Mouse (Mus musculus): ENCODE data around the gene Kcnk2.

Gene Kcnk2

DNA sequence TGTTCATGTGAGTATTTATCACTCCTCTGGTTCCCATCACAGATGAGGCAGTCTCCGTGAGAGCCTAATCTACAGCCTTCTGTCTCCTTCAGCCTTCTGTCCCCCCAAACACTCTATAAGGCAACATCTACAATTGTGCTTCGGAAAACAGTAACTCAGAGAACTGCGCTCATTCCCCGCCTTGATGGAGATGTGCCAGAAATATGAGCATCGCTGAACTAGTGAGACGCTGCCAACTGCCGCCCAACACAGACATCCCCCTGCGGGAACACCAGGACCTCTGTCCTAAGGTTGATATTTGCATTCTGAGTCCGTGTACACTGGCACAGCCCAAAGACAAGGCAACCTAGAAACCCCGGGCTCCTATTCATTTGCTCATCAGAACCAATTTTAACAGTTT lies 183.0 kb downstream of the Kcnk2 start:
- DNase-seq (ENCODE audit: low spot score in 2 of 2), result no peak

DNA sequence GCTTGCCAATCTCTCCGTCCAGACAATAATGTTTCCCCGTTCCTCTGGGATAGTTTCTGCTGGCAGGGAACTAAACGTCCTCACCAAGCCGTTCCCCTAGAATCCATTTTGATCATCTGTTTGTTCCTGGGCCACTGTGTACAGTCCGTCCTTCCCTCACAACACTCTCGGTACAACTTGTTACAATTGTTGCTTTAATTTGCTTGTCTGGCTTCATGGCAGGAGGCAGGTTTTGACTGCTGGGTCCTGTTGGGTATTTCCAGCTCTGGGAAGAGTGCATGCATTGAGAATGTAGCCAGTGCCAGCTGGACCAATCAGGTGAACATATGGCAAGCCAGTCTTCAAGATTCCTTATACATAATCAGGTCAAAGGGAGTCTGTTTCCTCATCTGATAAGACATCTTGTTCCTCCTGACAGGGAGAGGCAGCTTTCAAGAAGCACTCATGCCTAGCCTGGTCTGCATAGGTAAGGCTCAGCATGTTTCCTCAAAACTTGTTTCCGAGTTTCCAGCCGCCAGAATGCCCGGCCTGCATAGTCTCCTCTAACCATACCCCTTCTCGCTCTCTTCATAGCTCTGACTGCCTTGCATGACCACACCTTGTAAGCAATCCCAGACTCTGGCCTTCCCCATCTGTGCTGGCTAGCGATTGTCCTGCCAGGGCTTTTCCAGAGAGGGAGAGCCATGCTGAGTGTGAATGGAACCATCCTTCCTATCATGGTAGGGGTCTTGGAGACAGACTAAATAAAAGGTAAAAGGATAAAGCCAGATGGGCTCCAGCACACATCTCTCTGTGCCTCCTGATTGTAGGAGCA lies 184.1 kb downstream of the Kcnk2 start:
- peak in 1 of 2 experiments; percentile 40 for DNase-seq (ENCODE audit: low spot score in 2 of 2)

DNA sequence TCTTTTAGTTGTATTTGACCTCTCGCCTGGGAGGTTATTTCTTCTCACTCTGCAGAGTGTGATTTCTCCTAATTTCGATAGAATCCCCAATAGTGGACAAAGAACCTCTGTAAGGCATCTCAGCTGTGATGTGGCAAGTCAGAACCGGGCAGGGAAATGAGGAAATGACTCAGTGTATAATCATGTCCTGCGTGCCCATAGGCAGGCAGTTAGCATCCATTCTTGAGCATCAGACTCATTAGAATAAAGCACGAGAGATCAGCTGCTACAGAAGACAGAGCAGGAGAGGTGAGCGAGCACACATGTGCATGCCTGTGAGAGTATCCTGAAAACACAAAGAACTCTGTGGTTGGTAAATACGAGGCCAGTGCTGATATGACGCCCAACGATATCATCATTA lies 186.9 kb downstream of the Kcnk2 start:
- no peak for DNase-seq (ENCODE audit: low spot score in 2 of 2)

DNA sequence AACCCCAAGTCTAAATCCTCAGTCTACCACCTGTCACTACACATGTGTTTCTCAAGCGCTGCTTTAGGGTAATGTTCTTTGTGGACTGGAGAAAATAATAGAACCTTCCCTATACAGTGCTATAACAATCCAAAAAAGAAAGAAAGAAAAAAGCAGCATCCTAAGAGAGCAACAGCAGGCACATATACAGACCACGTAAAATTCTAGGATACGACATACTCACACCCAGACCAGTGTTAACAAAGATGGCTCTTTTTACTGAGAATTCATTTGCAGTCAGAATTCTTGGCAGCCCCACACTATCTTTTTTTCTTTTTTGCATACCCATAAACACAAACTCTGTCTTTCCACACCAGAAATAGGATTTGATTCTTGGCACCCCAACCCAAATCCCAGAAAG lies 187.6 kb downstream of the Kcnk2 start:
- DNase-seq (ENCODE audit: low spot score in 2 of 2), result no peak

DNA sequence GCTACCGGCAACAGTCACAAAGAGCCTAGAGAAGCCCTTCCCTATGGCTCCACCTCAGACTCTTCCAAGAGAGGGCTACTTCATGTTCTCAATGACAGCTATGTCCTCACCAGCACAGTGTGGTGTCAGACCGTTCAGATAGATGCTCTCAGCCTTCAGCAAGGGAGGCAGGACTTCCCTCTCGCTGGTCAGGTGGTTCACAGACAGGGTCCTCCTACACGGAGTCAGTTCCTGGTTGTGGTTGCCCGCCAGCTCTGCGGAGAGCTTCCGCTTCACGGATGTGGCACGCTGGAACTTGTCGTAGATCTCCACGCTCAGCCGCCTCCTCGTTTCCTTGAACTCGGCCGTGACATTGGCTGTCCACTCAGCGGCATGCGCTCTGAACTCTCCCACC lies 192.4 kb downstream of the Kcnk2 start:
- no peak for DNase-seq (ENCODE audit: low spot score in 2 of 2)

DNA sequence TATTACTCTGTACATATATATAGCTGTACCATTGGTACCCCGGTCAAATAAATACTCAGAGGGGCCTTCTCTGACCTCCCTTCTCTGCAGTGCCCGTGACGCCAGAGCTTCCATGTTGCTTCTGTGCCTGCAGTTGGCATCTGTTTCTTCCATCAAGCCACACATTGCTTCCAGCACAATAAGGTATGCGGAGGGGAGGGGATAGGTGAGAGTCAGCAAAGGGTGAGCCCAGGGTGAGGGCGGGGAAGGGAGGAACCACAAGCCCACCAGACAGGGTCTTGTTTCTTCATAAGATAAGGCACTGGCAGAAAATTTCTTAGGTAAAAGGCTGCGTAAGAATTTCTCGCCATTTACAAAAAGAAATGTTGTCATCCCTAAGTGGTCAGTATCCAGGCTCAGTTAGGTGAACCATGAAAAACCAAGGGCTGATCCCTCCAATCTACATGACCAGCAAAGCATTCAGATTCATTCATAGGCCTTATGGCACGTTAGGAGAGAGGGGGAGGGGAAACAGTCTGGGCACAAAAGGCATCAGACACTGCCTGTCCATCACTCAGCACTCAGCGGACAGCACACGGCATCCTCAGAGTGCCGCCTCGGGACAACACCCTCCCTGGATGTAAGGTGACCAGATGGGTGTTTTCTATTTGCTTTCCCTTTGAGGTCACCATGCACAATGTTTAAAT lies 192.9 kb downstream of the Kcnk2 start:
- no peak for DNase-seq (ENCODE audit: low spot score in 2 of 2)

DNA sequence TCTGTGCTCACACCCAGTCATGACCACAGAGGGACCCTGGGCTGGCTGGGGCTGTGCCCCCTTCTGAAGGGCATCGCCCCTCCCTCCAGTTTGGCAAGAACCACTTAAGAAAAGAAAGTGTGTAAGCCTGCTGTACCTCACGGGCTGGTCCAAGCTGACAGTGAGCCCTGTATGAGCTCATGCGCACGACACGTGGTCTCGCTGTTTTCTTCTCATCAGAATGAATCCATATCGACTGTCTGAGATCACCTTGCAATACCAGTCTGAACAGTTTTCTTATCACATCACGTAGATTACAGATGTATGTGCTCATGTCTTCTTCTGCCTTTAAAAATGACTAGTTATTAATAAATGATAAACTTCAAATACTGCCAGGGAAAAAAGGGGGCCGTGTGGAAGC lies 193.5 kb downstream of the Kcnk2 start:
- no peak for DNase-seq (ENCODE audit: low spot score in 2 of 2)

DNA sequence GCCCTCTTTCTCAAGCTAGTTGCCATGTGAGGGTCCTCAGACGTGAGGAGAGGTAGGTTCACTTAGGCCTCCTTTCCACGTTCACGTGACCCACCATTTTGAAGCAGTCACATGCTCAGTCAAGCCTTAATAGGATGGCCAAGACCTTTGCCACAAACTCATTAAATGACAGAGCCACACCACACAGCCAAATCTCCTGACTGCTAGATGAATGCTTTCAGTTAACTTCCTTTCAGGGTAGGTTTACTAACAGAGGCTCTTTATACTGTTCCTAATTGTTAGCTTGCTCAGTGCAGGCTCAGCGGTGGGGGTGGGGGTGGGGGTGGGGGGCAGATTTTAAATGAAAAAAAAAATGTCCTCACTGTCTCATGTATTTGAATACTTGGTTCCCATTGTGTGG lies 206.3 kb downstream of the Kcnk2 start:
- no peak for DNase-seq (ENCODE audit: low spot score in 2 of 2)

DNA sequence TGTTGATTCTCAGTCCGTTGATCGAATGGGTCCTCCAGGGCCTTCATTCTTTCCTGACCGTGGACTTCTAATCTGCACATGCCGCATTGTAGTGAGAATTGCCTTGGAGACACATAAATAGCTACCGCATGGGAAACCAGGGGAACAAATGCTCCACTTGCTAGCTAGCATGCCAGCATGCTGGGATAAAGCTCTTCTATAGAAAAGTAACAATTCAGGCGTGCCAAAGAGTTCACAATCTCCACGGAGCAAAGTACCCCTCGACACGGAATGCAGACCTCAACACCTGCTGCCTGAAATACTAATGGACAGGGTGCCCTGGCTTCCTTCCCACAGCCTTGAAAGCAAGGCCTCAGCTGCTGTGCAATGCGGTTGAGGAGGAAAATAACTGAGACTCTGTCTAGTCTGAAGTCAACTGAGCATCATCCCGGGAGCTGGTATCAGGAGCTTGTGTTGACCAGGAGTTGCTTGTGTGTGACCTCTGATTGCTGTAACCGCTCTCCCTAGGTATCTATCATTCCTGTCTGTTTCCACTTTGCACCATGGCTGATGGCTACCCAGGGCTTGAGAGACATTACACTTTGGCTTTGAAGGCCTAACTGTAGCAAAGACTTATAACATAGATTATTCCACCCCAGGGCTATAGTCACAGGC lies 214.2 kb downstream of the Kcnk2 start:
- no peak for DNase-seq (ENCODE audit: low spot score in 2 of 2)

DNA sequence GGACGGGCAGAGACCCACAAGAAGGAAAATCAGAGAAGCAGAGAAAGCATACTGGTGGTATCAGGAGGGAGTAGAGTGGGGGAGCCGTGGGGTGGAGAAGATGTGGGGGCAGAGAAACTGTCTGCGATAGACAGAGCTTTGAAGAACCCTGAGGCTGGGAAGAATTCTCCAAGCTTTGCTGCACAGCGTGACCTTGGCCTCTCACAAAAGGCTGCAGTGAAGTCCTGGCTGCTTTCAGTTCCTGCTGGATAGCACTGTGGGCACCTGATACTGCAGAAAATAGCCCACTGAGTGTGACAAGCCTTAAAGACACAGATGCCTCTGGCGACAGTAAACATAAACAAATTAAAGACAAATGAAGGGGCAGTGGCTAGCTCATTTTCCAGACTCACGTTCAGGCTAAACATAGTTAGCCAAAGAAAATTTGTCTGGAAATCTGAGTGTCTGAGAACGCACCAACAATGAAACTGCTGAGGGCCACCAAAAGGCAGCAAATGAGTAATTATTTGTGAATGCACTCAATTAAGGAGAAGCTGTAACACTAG lies 216.8 kb downstream of the Kcnk2 start:
- peak in 1 of 2 experiments; percentile 25 for DNase-seq (ENCODE audit: low spot score in 2 of 2)

DNA sequence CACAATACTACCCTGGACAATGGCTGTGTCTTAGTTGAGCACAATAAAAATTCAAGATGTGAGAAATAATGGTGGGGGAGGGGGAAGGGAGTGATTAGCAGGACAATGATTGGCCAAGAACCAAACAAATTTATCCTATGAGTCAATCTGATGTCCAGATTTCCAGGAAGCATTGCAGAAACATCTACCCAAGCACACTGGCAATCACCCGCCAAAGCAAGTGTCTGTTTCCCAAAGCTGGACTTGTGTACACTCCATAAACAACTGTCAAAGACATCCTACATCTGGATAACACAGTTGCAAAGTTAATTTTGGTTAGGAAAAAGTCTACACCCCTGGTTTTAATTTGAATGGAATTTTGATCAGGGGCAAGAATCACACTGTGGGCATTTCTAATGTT lies 224.3 kb downstream of the Kcnk2 start:
- DNase-seq (ENCODE audit: low spot score in 2 of 2), result peak; percentile 12 to 71

DNA sequence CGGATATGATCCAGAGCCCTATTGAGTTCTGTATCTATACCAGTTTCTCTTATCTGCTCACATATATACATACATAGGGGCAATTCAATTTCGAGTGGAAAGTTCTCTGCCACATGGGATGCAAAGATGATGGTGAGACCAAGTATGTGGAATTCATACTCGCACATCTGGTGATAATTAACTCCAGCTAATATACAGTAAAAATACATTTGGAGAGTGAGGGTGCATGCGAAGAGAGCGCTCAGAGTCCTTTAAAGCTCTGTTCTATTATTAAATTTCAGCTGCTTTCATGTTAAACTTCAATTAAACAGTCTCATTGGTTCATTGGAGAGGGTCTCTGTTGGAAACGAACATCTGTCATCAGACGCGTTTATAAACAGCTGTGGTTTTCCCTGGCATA lies 228.6 kb downstream of the Kcnk2 start:
- no peak for DNase-seq (ENCODE audit: low spot score in 2 of 2)

DNA sequence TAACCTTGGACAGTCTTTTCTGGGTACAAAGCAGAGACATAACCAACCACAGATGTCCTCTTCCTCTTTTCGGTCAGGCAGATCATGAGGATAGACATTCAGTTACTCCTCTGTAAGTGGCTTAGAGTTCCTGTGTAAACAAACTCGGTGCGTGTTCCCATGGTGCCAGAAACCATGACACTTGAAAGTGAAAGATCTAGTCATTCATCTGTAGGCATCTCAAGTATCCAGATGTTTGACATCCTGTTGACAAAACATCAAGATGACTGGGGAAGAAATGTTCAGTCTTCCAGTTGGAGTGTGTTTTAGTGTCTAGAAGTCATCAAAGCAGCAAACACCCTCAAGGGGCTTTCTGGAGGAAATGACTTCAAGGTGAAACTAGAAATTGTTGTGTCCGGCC lies 230.9 kb downstream of the Kcnk2 start:
- DNase-seq (ENCODE audit: low spot score in 2 of 2), result peak in 1 of 2 experiments; percentile 65

DNA sequence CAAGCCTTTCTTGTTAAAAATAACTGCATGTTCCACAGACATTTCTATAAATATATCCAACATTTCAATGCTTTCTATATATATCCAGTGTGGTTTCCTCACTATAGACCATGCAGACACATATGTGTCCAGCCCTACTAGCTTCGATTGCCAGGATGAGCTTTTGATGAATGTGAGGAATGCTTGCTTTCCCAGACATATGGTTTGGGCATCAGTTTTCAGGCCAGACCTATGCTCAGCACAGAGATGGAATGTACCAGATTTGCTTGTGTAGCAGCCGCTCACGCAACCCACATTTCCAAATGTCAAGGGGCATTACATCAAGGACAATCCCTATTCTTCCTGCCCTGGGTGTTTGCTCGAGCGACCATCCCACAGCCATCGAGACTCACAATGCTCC lies 236.3 kb downstream of the Kcnk2 start:
- DNase-seq (ENCODE audit: low spot score in 2 of 2), result no peak

DNA sequence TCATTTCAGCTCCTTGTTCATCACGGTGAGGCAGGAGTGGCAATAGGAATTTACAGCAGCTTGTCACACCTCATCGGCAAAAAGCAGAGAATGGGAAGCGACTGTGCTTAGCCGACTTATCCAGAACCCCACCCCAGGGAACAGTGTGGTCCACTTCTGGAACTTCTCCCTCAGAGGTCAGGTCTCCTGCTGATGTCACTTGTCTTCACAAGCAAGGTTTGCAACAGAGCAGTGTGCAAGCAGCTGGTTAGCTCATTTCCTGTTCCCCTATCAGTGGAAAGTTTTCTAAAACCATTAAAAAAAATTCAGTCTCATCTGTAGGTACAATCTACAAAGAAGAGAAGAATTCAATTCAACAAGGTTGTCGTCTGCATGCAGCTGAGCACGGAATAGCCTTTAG lies 236.9 kb downstream of the Kcnk2 start:
- DNase-seq (ENCODE audit: low spot score in 2 of 2), result peak; percentile 23 to 59

DNA sequence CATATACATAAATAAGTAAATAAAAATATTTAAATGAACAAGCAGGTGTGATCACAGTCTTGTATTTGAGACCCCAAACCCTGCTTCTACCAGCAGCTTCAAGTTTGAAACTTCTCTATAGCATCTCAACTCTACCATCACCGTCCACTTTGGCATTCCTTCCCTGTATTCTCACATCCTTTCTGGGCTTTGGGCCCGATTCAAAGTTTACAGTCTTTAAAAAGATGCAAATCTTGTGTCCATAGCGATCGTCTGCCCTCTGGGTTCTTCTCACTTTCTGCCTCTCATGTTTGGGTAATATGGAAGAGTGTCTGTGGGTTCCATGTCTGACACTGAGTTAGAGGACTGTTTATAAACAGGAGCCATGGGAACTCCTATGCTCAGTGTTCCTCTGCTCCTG lies 237.4 kb downstream of the Kcnk2 start:
- no peak for DNase-seq (ENCODE audit: low spot score in 2 of 2)

DNA sequence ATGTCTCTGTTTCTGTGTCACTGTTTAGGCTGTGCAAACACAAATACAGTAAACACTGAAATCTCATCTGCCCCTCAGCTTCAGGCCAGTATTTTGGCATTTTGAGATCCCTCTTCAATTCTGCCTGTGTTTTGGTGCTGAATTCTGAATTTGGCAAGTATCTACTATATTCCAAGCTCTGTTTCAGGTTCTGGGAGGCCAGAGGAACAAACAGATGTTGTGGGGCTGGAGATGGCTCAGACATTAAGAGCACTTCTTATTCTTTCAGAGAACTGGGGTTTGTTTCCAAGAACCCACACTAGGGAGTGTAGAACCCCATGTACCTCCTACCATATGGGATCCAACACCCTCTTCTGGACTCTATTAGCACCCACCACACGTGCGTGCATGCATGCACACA lies 237.8 kb downstream of the Kcnk2 start:
- peak in 1 of 2 experiments; percentile 44 for DNase-seq (ENCODE audit: low spot score in 2 of 2)
